Mouse (Mus musculus): ENCODE measurements around the gene Oit1. TPM values are rescaled to one million over a fixed set of nuclear protein-coding genes. Genes with fewer than 3 reads are reported as not detected.

Oit1 gene
- total RNA-seq, 4 experiments from 2014 or later = not detected

- no peak for DNase-seq (ENCODE audit: low spot score in 2 of 2)
Measured at GRCm38 (mm10) chr14:8335947-8336346, 42.6 kb downstream of the Oit1 start.

GRCm38 (mm10) chr14:8334511-8334910 lies 44.0 kb downstream of the Oit1 start:
- DNase-seq (ENCODE audit: low spot score in 2 of 2) = no peak

- no peak for DNase-seq (ENCODE audit: low spot score in 2 of 2)
Measured at GRCm38 (mm10) chr14:8332314-8333252, 46.0 kb downstream of the Oit1 start.

- DNase-seq (ENCODE audit: low spot score in 2 of 2) = no peak
Measured at GRCm38 (mm10) chr14:8331307-8331905, 47.1 kb downstream of the Oit1 start.

GRCm38 (mm10) chr14:8330390-8330789 lies 48.2 kb downstream of the Oit1 start:
- DNase-seq (ENCODE audit: low spot score in 2 of 2) = no peak

GRCm38 (mm10) chr14:8329552-8329951 lies 49.0 kb downstream of the Oit1 start:
- DNase-seq (ENCODE audit: low spot score in 2 of 2) = peak in 1 of 2 experiments; percentile 36

GRCm38 (mm10) chr14:8327371-8327770 lies 51.2 kb downstream of the Oit1 start:
- no peak for DNase-seq (ENCODE audit: low spot score in 2 of 2)

- no peak for DNase-seq (ENCODE audit: low spot score in 2 of 2)
Measured at GRCm38 (mm10) chr14:8326961-8327360, 51.6 kb downstream of the Oit1 start.

- DNase-seq (ENCODE audit: low spot score in 2 of 2) = no peak
Measured at GRCm38 (mm10) chr14:8325746-8326145, 52.8 kb downstream of the Oit1 start.

GRCm38 (mm10) chr14:8320528-8320927 lies 58.0 kb downstream of the Oit1 start:
- no peak for DNase-seq (ENCODE audit: low spot score in 2 of 2)

- DNase-seq (ENCODE audit: low spot score in 2 of 2) = no peak
Measured at GRCm38 (mm10) chr14:8317194-8318097, 61.1 kb downstream of the Oit1 start, which contains the start of gene Fam107a. TSS of gene Fam107a (minus strand) at chr14:8318023.

GRCm38 (mm10) chr14:8316366-8317193 lies 62.0 kb downstream of the Oit1 start:
- DNase-seq (ENCODE audit: low spot score in 2 of 2) = no peak

GRCm38 (mm10) chr14:8315169-8315568 lies 63.4 kb downstream of the Oit1 start:
- no peak for DNase-seq (ENCODE audit: low spot score in 2 of 2)

GRCm38 (mm10) chr14:8314536-8314935 lies 64.0 kb downstream of the Oit1 start:
- DNase-seq (ENCODE audit: low spot score in 2 of 2) = no peak

- DNase-seq (ENCODE audit: low spot score in 2 of 2) = peak in 1 of 2 experiments; percentile 64
Measured at GRCm38 (mm10) chr14:8313877-8314276, 64.7 kb downstream of the Oit1 start.

- DNase-seq (ENCODE audit: low spot score in 2 of 2) = peak in 1 of 2 experiments; percentile 38
Measured at GRCm38 (mm10) chr14:8309621-8310141, 68.9 kb downstream of the Oit1 start.

- DNase-seq (ENCODE audit: low spot score in 2 of 2) = no peak
Measured at GRCm38 (mm10) chr14:8308650-8309049, 69.9 kb downstream of the Oit1 start.

- DNase-seq (ENCODE audit: low spot score in 2 of 2) = no peak
Measured at GRCm38 (mm10) chr14:8306884-8307283, 71.7 kb downstream of the Oit1 start.

GRCm38 (mm10) chr14:8305014-8305413 lies 73.5 kb downstream of the Oit1 start:
- no peak for DNase-seq (ENCODE audit: low spot score in 2 of 2)

GRCm38 (mm10) chr14:8304082-8304481 lies 74.5 kb downstream of the Oit1 start:
- no peak for DNase-seq (ENCODE audit: low spot score in 2 of 2)
